Mouse (Mus musculus): ENCODE measurements around the gene 1500015O10Rik.

1500015O10Rik gene
- long read RNA-seq, experiment 1, transcript 1500015O10Rik-201 (4 exons, 902 nt), result major isoform, 305 of 564 reads
- long read RNA-seq, experiment 1, partial matches to known transcripts, result 249 of 564 reads
- long read RNA-seq, experiment 1, other reads (novel, unspliced or antisense), result 10 of 564 reads
- long read RNA-seq, experiment 2, transcript 1500015O10Rik-201 (4 exons, 902 nt), result major isoform, 372 of 433 reads
- long read RNA-seq, experiment 2, partial matches to known transcripts, result 56 of 433 reads
- long read RNA-seq, experiment 2, other reads (novel, unspliced or antisense), result 5 of 433 reads

DNA sequence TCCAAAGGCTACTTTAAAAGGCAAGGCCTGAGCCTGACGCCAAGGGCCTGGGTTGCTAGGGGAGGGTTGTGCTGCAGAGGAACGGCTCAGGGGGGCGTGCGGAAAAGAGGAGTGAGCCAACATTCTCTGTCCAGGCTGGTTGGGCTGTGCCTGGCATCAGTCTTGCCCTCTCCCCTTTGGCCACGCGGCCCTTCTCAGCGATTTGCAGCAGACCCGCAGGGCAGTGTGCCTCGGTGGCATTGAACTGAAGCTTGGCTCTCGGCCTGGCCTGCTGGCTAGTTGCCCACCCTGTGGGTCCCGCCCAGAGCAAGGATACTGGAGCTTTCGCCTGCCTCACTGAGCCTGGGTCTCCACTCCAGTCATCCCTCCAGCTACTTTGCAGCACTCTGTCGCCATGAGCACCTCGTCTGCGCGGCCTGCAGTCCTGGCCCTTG is at the start of gene 1500015O10Rik:
TSS of gene 1500015O10Rik (plus strand) at position 112 of the 434 bp plus-strand sequence.
- intact Hi-C loops (cut with DNase I), result loop anchor here (10.0 kb wide), 1 partner anchor 76 kb away; no protein-coding TSS in a partner anchor

DNA sequence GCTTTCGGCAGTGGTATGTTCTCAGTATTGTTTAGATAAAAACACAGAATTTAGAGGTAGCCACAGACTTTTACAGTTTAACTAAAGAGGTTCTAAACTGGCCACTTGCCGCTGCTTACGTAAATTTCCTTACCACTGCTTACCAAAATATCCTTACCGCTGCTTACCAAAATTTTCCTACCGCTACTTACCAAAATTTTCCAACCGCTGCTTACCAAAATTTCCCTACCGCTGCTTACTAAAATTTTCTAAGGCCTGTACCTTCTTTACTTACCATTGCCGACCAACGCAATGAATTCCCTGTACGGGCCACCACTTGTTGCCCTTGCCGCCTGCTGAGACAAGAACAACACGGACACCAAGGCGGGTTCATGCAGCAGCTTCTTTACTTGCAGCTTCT is 40.4 kb upstream of the 1500015O10Rik start:
- intact Hi-C loops (cut with DNase I), result no loop called here

DNA sequence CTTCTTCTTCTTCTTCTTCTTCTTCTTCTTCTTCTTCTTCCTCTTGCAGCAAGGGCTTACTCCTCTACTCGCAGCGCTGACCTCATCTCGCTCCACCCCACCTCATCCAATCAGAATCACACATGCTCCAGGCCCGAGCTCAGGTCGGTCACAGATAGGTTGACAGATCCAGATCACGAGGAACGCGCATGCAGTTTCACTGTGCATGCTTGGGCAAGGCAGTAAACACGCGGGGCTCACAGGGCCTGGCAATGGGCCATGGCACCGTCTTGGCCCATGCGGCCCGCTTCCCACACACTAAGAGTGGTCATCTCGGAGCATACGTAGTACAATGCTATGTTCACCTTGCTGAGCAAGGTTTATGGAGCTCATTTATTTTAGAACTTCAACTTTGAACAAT is 39.9 kb upstream of the 1500015O10Rik start:
- intact Hi-C loops (cut with DNase I), result no loop called here

DNA sequence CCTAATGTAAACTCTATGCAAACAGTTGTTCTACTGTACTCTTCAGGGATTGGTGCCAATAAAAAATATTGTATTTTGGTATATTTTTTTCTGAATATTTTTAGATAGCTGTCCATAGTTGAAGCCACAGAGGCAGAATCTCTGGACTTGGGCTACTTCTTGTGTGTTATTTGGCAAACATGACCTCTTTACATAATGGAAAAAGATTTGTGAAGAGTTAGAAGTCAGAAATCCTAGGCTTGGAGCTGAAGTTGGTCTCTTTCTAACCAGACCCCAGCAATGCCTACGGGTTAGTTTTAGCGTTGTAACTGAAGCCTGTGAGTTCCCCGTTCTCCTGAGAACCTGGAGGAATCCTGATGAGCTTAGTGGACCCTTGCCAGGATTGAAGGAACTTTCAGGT is 36.3 kb upstream of the 1500015O10Rik start:
- intact Hi-C loops (cut with DNase I), result no loop called here

DNA sequence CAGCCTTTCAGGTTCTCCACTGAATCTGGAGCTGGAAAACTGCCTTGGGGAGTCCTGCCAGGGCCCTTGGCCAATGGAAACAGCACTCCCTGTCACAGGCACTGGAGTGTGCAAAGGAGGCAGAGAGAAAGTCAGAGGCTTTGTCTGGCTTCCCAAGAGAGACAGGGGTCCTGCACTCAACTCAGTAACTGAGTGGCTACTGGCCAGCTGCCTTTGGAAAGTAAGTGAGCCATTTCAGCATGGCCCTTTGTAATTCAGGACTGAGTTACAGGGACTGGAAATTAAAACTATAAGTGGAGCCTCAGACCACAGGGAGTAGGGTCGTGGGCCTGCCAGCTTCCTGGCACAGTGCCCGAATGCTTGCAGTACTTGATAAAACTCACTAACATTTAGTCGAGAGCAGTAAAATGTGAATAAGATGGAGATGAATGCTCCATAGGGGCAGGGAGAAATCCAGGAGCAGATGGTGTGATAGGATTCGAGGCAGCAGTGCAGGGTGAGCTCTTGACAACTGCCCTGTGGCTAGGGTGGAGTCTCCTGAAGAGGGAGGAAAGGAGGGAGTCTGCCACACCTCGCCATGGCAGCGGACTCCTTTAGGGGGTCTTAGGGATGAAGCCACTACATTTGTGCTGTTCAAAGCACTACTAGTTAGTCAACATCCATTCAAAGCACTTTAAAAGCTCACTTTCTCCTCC is 35.4 kb upstream of the 1500015O10Rik start:
- intact Hi-C loops (cut with DNase I), result no loop called here

DNA sequence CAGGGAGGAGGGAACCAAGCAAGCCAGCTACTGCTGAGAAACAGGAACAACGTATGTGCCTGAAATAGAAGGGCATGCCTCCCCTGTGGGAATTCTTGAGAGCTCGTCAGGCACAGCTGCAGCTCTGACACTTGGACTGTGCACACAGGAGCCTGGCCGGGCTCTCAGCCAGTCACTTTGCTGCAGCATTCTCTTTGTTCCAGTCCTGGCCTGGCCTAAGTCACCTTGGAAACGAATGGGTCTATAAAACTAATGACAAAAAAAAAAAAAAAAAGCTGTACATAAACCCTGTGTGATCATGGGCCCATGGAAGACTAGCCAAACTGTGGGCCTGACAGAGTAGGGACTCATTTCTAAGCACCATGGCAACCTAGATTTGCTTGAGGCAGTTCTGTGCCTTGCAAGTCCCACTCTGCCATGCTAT is 31.8 kb upstream of the 1500015O10Rik start:
- intact Hi-C loops (cut with DNase I), result no loop called here

DNA sequence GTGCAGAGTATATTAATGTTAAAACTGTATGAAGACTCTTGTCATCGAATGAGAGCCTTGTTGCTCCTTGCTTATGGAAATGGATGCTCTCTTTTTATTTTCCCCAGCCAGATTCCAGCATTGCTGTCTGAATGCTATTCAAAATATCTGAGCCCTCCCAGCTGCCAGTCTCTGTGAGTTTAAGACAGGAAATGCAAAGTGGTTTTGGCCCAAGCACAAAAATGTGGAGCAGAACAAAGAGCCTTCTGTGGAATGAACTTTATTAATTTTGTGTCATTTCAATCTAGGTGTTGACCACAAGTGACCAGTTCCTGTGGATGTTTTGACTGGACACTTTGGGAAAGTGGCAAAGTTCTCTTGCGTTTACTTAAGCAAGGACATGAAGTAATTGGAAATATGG is 15.6 kb upstream of the 1500015O10Rik start:
- intact Hi-C loops (cut with DNase I), result no loop called here

DNA sequence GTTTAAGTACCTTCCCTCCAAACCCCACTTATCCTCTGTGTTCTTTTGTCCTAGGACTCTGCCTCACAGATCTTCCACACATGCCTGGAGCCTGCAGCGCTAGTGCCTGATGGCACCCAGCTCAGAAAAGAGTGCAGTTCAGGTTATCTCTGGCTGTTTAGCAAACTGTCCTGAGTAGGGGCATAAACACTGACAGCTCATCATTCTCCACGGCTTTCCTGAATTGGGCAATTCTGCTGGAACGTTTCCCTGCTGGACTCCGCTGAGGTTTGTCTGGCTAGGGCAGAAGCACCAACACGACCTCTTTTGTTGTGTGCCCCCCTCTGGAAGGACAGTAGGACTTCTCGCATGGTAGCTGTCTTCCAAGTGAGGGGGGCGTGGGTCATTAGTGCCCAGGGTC is 12.4 kb upstream of the 1500015O10Rik start:
- intact Hi-C loops (cut with DNase I), result no loop called here

DNA sequence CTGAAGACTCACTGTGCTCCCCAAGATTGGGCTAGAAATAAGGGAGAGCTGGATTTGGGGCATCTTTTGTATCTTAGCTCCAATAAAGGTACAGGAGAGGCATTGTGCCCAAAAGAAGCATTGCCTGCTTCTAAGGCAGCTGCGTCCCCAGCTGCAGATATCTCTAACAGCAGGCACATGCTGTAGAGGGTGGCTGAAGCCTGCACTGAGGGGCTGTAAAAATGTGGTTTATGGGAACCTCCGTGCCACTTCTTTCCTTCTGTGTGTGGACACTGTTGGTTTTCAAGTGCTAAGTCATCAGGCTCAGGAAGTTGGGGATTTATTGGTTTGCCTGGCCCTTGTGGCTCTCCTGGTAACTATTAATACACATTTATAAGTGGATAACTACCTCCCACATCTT is 11.6 kb upstream of the 1500015O10Rik start:
- intact Hi-C loops (cut with DNase I), result no loop called here

DNA sequence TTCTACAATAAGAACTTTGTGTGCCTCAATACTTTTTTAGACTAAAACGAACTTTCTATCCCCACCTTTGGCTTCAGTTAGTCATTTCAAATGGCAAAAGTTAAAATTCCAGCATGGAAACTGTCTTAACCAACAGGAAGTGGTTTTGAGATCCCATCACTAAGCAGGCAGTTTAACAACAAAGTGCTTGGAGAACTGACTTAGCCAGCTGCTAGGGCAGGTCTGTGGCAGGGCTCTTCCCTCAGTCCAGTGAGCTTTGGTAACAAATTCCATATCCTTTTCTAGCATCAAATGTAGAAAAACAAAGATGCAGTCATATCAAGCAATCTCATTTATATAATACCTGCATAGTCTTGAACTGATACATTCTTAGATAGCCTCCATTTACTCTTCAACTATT is 7.9 kb upstream of the 1500015O10Rik start:
- intact Hi-C loops (cut with DNase I), result no loop called here

DNA sequence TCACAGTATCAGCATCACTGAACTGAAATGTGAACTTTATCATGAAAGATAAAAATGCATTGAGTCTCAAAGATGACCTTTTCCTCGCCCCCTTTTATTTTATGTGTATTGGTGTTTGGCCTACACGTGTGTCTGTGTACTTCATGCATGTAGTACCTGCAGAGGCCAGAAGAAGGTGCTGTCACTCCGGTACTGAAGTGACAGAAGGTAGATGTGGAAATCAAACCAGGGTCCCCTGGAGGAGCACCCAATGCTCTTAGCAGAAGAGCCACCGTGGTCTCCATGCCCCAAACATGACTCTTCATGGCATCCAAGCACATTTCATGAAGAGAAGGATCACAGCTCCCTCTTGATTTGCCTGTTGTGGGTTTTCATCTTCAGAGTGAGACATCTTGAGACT is 1.7 kb downstream of the 1500015O10Rik start:
- intact Hi-C loops (cut with DNase I), result loop anchor here (10.0 kb wide), 1 partner anchor 77 kb away; no protein-coding TSS in a partner anchor

DNA sequence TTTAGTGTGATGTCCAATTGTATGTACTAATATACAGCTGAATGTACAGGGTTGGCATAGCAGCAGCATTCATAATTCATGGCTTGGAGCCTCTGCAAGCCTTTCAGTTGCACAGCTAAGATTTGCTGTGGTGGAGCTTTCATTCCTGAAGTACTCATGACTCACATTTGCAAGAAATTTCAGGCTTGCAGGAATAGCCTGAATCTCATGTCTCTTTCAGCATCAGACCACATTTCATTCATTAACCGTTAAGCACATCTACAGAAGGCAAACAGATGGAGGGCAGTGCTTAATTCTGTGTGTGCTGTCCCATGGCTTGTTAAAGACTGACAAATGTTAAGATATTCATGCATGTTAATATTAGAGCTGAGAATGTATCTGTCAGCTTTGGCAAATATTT is 2.3 kb downstream of the 1500015O10Rik start:
- intact Hi-C loops (cut with DNase I), result loop anchor here (10.0 kb wide), 1 partner anchor 78 kb away; no protein-coding TSS in a partner anchor

DNA sequence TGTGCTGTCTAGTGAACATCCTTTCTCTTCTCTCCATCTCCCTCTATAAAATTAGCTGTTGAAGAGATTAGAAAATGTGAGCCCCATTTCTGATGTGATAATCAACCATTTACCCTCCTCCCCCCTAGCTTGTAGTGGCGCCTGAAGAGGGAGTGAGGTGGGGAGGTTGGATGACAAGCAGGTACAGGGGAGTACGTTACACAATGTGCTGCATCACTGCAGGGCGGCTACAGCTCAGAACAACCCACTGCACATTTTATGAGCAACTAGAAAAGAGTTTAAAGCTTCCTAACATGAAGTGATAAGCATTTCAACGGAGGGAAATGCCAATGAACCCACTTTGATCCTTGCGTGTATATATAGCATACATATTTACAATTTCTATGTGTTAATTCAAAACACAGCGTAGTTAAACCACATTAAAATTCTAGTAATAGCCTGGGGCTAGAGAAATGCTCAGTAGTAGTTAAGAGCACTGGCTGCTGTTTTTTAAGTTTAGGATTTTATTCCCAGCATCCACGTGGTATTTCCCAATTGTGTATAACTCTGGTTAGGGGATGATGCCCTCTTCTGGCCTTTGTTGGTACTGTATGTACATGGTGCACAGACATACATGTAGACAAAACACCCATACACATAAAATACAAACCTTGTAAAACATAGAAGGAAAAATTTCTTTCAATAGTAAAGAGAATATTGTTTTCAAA is 7.6 kb downstream of the 1500015O10Rik start:
- intact Hi-C loops (cut with DNase I), result loop anchor here (5.0 to 10.0 kb wide), 2 partner anchors 83 to 436 kb away; no protein-coding TSS in a partner anchor

DNA sequence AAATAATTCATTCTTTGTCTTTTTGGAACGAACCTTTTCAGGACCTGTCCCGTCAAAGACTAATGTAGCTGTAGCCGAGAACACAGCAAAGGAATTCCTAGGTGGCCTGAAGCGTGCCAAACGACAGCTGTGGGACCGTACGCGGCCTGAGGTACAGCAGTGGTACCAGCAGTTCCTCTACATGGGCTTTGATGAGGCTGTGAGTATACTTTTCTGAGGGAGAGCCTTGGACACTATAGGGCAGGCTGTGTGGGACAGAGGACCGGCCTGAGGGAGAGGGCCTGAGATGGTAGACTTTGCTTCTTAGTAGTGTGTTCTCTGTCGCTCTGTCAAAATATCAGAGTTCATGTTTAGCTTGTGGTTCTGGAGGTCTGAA is 8.1 kb downstream of the 1500015O10Rik start:
- intact Hi-C loops (cut with DNase I), result loop anchor here (5.0 to 10.0 kb wide), 2 partner anchors 84 to 436 kb away; no protein-coding TSS in a partner anchor

DNA sequence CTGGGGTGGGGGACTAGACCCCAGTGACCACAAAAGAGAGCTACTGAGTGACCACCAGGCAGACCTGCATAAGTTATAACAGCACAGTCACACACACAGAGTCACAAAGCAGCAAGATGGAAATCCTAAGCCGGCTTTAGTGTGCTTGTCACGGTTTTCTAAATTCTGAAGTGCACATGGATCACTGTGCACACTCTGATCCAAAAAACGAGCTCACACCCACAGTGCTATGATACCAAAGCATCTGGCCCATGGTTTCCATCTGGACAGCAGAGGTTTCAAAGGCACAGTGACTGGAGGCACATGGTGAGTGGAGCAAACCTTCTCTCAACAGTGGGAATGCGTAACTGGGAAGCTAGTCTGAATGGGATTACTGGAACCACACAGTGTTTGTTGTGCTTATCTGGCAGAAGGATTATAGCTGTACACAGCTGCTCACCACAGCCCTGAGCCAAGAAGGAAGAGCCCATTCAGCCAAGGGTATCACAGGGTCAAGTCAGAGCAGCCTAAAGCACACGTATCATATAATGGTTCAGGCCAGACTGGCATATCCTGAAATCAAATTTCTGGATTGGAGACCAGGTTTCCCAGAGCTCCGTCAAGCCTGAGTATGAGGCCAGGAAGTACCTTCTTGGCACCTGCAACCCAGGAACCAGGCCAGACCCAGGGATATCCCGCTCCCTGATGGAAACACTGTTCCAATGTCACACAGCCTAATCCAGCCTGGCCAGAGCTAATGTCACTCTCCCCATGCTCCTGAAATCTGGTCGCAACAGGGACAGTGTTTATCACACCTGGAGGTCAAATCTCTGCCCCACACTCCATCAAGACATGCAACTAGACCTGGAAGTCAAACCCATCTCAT is 24.3 kb downstream of the 1500015O10Rik start:
- intact Hi-C loops (cut with DNase I), result no loop called here

DNA sequence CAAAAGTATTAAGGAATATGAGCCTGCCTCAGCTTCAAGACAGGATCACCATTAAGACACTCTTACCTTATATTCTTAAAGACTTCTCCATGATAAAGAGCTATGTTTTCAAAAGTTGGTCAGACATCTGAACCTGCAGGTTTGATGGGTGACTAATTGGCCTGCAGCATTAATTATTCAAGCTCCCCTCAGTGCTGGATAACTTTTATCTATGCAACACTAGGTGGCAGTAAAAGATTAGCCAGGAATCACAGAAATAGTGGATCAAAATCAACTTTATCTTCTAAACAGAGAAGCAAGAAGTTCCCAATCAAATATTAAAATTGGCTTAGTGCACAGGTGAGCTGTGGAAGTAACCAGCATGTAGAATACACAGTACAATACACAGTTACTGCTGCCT is 29.7 kb downstream of the 1500015O10Rik start:
- intact Hi-C loops (cut with DNase I), result loop anchor here (1.0 to 10.0 kb wide), 3 partner anchors 67 to 305 kb away; partner anchors contain the start of genes Gm8251 and Uxs1

DNA sequence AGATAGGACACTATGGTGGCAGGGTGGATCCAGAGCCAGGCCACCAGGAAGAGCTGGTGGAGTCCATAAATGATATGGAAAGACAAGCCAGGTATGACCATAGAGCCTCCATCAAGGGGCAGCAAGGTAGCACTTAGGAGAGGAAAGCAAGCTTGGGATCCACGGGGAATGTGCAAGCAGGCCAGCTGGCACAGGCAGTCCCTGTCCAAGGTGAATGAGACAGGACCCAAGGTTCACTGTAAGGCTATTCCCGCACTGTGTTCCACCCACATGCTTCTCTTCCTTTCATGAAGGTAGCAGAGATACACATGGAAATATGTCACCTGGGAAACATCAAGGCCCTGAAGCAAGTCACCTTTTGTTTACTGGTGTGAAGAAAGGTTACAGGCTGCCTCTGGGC is 34.1 kb downstream of the 1500015O10Rik start:
- intact Hi-C loops (cut with DNase I), result loop anchor here (5.0 to 10.0 kb wide), 2 partner anchors 63 to 300 kb away; partner anchors contain the start of genes Gm8251 and Uxs1

DNA sequence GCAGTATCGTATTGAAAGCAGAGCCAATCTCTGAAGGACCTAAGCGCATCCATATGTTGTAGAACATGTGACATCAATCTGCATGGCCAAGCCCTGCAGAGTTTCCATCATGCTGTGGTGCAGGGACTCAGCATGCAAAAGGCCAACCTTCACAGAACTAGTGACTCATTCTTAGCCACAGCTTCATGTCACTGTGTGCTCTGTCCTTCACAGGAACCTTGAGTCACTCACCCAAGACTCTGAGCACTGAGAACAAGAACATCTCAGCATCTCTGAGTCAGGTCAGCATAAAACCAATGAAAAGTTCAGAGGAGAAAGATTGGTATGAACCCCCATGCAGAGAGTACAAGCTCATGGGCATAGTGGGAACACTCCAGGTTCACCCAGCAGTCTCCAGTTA is 35.9 kb downstream of the 1500015O10Rik start:
- intact Hi-C loops (cut with DNase I), result loop anchor here (10.0 kb wide), 1 partner anchor 298 kb away; the partner anchor contains the start of gene Gm8251

DNA sequence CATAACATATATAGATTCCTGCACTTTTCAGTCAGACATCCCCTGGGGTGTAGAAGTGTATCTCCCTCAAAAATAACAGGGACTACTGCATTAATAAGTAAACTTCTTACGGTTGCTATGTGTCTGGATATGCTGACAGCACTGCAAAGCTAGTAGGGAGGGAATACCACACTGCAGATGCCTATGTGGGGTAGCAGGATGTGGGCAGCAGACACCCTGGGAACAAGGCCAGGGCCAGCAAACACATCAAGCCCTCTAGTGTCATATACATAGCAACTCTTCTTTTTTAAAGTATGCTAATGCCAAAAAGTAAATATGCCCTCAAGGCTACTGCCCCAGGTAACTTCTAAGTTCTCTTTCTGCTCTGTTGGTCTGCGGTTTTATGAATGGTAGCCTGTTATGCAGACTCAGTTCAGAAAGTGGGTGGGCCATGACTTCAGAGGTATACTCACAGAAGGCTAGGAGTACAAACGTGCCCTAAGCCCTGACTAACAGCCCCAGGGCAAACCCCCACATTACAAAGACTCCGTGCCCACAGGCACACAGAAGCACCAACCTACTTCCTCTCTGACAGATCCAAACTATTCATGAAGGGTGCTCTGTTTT is 38.1 kb downstream of the 1500015O10Rik start:
- intact Hi-C loops (cut with DNase I), result loop anchor here (10.0 kb wide), 1 partner anchor 296 kb away; the partner anchor contains the start of gene Gm8251

DNA sequence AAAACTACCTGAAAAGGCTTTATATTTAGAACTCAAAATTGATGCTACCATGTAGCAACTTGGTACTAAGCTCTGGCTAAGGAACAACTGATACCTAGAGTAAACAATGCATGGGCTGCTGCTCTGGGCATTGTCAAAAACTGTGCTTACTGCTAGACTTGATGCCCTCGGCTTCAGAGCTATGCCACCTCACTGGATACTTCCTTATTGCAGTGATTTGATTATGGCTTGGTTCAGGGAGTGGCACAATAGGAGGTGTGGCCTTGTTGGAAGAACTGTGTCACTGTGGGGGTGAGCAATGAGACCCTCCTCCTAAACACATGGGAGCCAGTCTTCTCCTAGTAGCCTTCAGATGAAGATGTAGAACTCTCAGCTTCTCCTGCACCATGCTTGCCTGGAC is 38.9 kb downstream of the 1500015O10Rik start:
- intact Hi-C loops (cut with DNase I), result loop anchor here (10.0 kb wide), 1 partner anchor 295 kb away; the partner anchor contains the start of gene Gm8251
